Mouse (Mus musculus) urinary bladder, postnatal 36 days (tissue): ENCODE results near the gene Bcas3.
A peak's percentile ranks its signal among the peaks of the same experiment; 100 is the strongest.

Experiments
- DNase-seq, 2 experiments: peaks; one replicate each; pipeline ENCODE4 v3.0.0; 2022; ENCODE audit warnings: low spot score in 2 of 2, mixed read lengths in 1 of 2

Gene Bcas3

GRCm38 (mm10) chr11:85615421-85615820 lies 262.5 kb downstream of the Bcas3 start:
- DNase-seq, result peak in 1 of 2 experiments; percentile 36

DNA sequence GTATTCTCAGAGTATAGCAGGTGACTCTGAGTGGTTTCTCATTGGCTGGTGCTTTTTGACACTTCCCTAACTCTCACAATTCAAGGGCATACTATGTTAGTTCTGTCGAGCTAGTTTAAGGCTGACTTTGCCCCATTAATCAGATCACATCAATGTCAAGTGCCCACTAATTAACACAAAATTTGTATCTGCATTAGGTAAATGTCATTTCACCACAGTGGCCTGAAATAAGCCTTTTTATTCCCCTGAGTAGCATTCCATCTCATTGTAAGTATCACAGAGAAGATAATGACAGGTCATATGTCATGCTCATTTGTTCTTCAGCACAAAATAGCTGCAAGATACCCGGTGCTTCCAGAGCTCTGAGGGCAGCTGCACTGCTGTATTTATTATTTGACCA lies 268.5 kb downstream of the Bcas3 start:
- DNase-seq, result no peak

GRCm38 (mm10) chr11:85621994-85622393 lies 269.0 kb downstream of the Bcas3 start:
- no peak for DNase-seq

GRCm38 (mm10) chr11:85625206-85625605 lies 272.2 kb downstream of the Bcas3 start:
- DNase-seq, result no peak

DNA sequence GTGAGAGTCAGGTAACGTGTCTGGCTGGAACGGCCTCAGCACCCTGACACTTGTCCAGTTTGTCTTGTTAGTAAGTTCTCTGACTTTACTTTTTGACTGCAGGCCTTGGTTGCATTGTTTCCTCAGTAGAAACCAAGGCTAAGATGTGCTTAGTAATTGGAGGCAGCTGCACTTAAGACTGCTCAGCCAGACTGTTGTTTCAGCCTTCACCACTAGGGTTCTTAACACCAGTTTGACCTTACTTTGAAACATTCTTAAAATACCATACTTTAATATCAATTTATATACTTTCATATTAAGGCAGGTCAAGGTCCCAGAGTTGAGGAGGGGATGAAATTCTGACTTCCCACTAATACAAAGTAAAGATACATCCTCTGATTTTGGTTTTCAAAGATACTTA lies 273.9 kb downstream of the Bcas3 start:
- DNase-seq, result no peak

- DNase-seq, result no peak
Observed at GRCm38 (mm10) chr11:85627405-85627804, 274.4 kb downstream of the Bcas3 start.

DNA sequence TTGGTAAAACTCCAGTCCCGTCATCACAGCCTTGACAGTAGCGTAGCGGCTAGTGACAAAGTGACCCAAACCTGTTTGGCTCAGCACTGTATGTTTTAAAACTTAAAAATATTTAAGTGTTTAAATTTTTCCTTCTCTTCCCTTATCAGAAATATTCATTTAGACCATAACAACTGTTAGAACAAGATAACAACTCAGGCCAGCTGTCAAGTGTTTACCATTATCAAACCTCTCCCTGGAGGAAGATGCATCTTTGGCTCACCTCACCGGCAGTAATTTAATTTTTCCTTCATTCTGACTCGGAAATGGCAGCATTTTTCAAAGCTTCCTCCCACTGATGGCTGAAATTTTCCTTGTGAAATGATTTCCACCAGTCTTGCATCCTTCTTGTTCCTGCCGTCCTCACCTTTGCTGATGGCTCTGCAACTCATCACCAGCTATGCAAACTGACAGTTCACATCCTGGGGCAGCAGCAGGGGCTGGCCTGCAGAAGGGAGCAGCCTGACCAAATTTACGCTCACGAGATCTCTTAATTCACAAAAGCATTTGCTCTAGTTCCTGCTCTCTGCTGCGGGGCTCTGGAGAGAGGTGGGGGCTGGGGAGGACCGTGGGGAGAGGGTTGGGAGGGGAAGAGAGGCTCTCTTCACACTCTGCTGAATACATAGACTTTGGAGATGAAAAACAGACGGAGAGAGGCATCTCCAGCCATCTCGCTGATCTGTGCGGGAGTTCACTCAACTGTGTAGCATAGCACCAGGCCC lies 275.5 kb downstream of the Bcas3 start:
- no peak for DNase-seq

DNA sequence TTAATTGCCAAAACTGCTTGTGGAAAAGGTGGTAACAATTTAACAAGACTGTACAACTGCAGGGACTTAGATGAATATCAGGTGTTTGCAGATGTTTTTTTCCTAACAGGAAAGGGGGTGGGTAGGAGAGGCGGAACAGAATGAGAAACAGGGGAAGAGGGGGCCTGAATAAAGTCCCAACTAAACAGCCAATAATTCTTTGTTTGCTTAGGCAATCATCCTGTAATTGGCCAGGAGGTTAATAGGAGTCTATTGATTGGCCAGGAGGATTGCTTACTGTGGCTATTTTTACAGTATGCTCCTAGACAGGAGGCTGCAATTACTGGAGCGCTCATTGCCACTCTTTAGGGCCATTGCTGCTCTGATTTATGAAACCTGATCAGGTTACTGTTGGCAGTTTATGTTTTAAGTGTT lies 279.6 kb downstream of the Bcas3 start:
- no peak for DNase-seq

GRCm38 (mm10) chr11:85638696-85639495 lies 285.9 kb downstream of the Bcas3 start:
- DNase-seq, result no peak

DNA sequence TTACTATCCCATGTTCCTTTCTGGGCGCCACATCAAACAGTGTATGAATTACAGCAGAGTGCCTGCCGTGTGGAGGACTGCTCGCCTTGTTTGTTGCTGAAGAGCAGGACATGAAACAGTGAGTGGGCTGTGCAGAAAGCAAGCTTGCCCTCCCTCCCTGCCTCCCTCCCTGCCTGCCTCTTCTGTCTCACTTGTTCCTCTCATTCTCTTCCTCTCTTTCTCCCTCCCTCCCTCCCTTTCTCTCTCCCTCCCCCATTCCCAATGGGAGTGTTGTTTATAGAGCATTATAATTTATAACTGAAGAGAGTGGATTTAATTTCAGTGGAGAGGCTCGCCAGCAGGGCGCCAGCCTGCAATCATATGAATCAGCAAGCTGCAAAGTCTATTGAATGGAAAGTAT lies 287.7 kb downstream of the Bcas3 start:
- no peak for DNase-seq

- no peak for DNase-seq
Observed at GRCm38 (mm10) chr11:85641486-85641885, 288.5 kb downstream of the Bcas3 start.

- DNase-seq, result no peak
Observed at GRCm38 (mm10) chr11:85642591-85642990, 289.6 kb downstream of the Bcas3 start.

DNA sequence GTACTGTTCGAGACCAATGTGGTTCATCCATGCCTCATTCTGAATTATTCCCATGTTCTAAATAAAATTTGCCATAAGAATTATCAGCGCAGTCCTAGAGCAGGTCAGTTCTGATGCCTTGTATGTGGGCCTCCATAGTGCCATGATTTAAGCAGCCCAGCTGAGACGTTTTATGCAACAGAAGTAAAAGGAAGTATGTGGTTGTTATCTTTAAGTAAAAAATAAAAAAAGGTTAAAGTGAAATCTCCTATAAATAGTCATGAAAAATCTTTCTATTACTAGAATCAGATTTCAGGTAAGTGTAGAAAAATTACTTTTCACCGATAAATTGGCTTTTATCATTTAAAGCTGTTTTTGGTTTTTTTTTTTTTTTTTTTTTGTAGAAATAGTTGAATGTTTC lies 290.1 kb downstream of the Bcas3 start:
- DNase-seq, result no peak

GRCm38 (mm10) chr11:85643479-85644000 lies 290.6 kb downstream of the Bcas3 start:
- no peak for DNase-seq

DNA sequence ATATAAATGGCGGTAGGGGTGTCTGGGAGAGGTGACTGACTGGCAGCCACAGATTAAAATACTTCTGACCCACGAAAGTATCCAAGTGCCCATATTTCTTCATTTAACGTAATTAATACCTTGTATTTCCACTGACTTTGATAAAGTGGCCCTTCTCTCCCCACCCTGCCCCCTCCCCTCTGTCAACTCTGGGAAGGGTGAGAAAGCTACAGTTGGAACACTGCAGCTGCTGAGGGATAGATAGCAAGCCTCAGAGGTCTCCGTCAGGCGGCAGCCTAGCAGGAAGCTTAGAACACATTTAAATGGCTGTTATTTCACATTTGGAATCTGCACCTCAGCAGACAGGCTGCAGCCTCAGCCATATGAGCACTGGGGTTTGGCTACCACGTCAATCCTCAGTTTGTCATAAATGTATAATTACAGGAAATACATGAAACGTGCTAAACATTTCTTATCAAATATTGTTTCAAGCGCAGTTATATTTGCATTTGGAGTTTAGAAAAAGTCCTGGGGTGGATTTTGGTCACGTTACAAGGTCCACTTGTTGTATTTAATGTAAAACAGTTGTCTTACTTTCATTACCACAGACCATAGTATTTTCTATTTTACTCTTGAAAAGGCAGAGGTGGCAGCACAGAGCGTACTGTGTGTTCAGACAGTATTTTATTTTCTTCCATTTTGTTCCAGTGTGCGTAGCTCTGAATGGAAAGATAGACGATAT lies 291.2 kb downstream of the Bcas3 start:
- DNase-seq, result no peak

DNA sequence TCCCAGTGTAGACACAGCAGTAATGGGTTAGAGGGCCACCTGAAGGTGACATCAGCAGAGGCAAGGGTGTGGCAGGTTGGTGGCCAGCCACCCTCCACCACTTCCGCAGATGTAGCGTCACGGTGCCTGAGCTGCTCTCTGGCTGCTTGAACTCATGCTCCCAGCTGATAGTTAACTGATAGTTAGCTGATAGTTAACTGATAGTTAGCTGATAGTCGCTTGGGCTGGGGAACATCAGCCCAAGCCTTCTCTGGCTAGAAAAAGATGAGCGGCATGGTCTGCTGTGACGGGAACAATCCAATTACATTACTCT lies 291.7 kb downstream of the Bcas3 start:
- DNase-seq, result no peak

GRCm38 (mm10) chr11:85645152-85645835 lies 292.3 kb downstream of the Bcas3 start:
- no peak for DNase-seq

GRCm38 (mm10) chr11:85648893-85649292 lies 295.9 kb downstream of the Bcas3 start:
- no peak for DNase-seq

GRCm38 (mm10) chr11:85649373-85649772 lies 296.4 kb downstream of the Bcas3 start:
- DNase-seq, result no peak

DNA sequence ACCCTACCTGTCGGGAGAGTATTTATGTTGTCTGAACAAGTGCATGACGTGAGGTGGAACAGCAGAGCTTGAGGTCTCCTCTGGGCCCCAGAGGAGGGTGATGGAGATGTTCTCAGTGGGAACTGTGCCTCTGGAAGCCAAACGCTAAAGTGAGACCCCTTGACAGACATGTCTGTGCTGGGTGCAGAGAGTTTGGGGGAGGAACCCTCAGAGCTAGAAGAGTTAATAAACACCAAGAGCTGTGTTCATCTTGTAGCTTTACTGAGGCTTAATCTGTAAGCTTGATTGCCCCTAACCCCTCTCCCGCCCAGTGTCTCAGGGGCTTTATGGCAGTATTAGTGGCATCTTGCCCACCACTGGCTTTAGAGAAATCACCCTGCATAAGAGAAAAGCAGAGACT lies 304.5 kb downstream of the Bcas3 start:
- no peak for DNase-seq

DNA sequence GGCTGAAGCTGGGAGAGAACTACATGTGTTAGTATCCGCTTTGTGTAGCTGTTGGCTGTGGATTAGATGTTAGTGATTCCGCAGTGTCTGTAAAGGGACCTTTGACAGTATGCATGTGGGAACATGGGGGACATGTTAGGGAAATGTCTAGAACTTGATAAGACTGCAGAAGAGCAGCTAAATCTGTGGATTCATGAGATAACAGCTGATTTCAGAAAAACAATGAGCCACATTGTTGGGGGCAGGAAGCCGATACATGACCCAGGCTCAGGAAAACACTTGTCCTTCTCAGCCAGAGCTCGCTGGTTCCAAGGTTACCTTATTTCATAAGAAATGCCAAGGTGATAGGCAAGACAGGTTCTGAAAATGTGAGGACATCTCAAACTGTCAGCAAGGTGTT lies 307.3 kb downstream of the Bcas3 start:
- no peak for DNase-seq

DNA sequence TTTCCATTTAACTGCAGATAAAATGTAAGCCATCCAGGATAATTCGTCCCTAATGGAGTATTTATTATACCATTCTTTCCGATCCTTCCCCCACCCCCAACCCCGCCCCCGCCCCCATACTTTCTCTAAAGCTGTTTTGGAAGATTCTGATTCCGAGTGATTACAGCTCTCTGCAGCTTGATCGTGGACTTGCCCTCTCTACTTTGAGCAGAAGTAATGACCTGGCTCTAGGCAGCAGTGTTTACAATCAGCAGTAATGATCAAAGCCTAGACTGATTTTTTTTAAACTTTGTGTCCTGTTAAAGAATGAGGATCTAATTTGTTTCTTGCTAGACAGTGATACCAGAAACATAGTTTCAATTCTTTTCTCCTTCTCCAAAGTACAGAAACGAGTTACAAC lies 314.2 kb downstream of the Bcas3 start:
- DNase-seq, result no peak
